Mouse (Mus musculus) right cerebral cortex, postnatal 4 days (tissue): ENCODE data around the gene Dennd2c.
"Not testable (repeated sequence)": the region's sequence is repeated elsewhere in the genome, so short reads cannot be mapped to it uniquely, and the experiment has no call there.

Experiments
- DNase-seq: peaks from one replicate; pipeline ENCODE4 v3.0.0-alpha.2; 2022

Gene Dennd2c

DNA sequence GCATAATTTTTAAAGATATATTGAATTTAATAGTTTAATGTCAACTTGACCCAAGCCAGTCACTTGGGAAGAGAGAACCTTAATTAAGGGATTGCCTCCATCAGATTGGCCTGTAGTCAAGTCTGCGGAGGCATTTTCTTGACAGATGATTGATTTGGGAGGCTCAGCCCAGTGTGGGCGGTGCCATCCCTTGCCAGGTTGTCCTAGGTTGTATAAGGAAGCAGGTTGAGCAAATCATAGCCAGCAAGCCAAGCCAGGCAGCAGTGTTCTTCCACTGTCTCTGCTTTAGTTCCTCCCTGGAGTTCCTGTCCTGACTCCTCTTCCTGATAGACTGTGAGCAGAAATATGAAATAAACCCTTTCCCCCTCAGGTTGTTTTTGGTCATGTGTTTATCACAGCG, 21.2 kb downstream of the Dennd2c start:
- DNase-seq = no peak

DNA sequence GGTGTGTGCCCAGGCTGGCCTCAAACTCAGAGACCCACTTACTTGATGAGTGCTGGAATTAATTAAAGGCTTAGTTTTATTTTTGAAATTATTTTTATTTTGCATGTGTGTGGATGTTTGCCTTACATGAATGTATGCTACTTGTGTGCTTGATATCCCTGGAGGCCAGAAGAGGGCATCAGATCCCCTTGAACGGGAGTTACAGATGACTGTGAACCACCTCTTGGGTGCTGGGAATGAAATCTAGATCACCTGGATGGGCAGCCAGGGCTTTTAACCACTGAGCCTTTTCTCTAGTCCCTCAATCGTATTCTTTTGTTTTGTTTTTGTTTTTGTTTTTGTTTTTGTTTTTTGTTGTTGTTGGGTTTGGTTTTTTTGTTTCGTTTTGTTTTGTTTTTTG, 23.7 kb downstream of the Dennd2c start:
- no peak for DNase-seq

DNA sequence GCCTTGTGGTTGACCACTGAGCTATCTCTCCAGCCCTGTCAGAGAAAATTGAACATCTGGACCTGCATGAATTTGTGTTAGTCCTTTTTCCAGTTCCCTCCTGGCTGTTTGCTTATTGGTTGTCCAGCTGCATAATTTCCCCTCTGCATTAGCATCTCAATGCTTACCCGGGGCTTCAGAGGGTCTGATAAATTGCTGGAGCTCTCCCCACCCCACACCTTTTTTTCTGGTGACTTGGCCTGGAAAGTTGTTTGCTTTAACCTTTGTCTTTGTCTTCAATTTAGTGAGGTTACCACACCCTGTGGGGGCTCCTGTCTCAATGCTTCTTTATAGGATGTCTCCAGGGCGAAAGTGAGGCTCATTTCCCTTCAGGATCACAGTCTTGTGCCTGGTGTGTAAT, 24.8 kb downstream of the Dennd2c start:
- no peak for DNase-seq

DNA sequence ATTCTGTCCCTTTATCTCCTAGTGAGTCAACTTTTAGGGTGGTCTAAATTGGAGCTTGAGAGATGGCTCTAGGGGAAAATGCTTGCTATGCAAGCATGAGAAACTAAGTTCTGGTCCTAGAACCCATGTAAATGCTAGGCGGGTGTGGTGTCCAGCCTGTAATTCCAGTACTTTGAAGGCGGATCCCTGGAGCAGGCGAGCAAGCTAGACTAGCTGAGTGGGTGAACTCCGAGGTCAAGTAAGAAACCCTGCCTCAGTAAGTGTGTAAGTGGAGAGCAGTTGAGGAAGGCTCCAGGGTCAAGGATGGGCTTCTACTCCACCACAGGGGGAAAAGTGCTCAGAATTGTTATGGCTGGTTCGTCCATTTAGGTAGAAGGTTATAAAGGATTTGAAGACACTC, 25.3 kb downstream of the Dennd2c start:
- DNase-seq = no peak

DNA sequence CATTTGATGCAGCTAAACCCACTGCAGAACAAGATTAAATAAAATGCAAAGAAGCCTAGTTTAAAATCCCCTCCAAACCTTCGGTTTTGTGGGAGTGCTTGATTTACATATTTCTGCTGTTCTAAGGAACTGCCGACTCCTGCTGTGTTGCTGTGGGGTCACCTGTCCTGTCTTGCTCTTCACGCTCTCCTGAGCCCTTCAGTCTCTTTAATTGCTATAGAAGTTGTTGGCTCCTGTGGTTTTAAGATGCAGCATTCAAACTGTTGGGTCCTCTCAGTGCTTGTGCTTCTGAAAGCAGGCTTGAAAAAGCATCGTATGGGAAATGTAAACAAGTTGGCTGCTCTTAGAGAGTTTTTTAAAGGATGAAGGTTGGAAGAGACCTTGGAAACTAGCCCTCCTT, 25.8 kb downstream of the Dennd2c start:
- DNase-seq = no peak

DNA sequence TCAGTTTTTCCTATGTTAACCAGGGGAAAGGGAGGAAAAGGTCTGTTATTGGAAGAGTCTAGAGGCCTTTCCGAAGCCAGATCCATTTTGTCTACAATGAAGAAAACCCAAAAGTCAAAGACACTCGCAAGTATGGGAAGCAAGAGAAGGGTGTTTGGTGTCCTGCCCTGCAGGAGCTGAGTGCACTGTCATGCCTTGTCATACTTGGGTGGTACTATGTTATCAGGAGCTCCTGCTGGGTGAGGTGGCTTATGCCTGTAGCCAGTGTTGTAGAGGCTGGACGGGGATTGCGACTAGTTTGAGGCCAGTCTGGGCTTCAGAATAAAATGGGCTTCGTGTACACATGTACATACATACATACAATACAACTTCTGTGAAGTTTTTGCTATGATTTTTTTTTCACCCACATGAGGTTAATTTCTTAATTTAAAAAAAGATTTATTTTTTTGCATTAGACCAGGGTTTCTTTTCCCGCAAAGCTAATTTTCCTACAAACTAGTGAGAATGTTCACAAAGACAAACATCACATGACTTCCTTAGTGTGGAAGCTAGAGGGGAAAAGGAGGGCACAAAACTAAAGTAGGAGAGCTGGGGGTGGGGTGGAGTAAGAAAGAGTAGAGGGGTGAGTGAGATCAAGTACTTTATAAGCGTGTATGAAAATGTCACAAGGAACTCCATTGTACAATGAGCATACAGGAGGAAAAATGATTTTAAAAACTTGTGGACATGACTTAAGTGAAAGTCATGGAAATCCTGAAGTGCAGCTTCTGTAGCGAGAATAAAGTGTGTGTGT, 27.2 kb downstream of the Dennd2c start:
- DNase-seq = no peak

DNA sequence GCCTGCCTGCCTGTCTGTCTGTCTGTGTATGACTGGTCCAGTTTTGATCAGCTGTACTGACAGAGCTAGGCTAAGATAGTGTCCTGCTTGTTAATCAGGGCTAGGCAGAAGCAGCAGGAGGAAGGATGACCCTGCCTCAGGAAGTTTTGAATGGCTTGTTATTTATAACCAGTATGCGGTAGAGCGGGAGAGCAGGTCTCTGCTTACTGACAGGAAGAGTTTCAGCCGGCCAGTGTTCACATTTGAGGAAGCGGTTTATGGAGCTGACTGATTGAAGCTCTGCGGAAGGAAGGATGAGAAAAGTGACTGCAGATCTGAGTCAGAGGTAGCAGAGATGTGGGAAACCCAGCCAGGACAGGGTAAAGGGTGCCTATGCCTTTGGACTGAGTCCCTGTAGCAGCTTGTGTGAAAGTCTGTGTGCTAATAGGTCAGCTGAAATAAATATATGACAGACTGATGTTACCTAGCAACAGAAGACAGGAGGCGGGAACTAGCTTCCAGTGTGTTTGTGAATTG, 27.9 kb downstream of the Dennd2c start:
- no peak for DNase-seq

DNA sequence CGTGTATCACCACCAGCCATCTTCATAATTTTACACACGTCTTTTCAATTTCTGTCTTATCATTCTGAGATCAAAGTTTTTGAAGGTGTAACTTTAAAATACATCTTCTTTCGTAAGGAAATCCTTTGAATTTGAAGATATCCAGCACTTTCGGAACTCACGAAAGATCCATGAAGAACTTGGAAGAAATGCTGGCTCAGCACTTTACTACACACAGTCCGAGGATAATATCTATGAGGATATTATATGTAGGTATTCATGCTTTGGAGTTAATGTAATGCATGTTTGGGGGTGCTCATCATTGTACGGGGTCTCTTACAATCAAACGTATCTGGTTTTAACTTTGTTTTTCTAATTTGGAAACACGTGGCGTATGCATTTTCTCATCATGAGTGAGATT, 30.7 kb downstream of the Dennd2c start:
- DNase-seq = no peak

DNA sequence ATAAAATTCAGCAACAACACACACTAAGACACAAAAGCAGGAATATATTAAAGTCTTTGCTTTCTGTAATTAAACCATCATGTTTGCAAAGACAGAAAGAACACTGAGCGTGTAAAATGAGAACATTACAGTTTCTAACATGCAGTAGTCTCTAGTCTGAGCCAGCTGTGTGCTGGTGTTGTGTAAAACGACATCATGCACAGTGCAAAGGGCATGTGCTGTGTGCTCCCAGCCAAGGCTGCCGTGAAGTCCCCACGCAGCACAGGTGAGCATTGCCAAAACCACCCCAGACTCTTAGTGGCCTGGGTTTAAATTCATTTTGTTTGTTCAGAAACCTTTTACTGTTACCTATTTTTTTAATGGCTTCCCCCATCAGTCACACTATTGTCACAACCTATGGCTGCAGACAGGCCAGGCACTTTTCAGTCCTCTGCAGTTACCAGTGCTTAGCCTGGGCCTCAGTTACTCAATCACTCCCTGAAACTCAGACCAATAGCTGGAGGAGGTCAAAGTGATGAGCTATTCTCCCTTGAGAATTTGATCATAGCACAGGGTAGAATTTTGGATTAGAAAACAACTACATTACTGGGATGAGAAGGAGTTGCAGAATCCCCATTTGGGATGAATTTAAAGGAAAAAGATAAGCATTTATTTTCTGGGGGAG, 34.1 kb downstream of the Dennd2c start:
- DNase-seq = no peak

DNA sequence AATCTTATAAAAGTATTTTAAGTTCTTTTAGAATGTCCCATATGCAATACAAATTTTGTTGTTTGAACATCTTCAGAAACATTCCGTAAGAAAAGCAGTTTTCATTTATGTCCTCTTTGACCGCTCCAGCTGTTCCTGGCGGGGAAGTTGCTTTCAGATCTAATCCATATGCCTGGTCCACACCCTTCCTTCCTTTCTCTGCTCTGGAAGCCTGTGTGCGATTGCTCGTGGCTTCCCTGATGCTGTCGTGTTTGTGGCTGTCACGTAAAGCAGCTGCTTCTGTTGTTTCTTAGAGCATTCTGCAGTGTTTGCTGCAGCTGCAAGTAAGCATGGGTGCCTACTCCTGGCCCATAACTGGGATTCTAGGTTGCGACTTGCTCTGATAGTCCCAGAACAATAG, 36.6 kb downstream of the Dennd2c start:
- DNase-seq = no peak

DNA sequence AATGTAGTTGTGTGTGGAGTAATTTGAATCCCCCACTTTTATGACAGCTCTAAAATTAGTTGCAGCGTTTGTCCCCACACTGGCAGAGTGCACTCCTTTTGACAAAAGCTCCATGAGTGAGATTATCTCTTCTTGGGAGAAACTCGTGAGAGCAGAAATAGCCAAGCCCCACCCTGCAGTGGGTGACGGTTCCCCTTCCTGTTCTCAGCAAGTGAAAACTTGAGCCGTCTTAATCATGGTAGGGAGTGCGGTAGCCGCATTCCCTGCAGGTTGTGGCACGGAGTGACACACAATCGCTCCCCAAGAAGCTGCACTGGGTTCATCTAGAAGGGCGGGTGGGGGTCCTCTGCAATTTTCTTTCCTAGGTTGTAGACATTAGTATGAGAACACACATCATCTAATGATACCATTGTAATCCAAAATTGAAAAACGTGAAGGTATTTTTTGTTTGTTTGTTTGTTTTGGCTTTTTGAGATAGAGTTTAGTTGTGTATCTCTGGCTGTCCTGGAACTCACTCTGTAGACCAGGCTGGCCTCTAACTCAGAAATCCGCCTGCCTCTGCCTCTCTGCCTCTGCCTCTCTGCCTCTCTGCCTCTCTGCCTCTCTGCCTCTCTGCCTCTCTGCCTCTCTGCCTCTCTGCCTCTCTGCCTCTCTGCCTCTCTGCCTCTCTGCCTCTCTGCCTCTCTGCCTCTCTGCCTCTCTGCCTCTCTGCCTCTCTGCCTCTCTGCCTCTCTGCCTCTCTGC, 37.9 kb downstream of the Dennd2c start:
- not testable (repeated sequence) for DNase-seq

DNA sequence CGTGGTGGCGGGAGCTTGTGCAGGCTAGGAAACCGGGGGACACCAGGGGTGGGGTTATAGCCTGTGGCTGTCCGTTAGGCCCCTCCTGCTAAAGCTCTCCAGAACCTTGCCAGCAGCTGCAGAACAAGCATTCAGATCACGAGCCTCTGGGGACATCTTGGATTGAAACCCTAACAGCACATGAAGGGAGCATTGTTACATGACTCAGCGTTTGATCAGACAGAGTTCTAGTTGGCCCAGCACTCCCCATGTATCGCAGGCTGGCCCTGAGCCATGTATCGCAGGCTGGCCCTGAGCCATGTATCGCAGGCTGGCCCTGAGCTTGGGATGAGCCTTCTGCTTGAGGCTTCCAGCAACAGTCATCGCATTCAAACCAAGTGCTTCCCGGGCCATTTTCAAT, 38.9 kb downstream of the Dennd2c start:
- DNase-seq = no peak

DNA sequence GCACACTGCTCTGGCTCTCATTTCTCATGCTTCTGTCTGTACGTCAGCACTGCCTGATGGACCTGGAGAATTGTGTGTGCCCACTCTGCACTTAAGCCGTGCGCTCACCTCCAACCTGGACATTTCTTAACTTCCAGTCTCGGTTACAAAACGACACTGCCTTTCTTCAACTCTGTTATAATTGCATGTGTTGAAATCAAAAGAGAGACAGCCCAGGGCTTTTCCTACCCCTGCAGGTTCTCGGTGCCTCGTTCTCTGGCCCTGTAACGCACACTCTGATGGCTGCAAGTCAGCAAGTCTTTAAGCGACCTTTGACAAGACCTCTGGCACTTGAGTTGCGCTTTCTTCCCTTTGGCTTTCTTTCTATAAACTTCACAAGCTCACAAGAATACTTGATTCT, 40.0 kb downstream of the Dennd2c start:
- DNase-seq = no peak

DNA sequence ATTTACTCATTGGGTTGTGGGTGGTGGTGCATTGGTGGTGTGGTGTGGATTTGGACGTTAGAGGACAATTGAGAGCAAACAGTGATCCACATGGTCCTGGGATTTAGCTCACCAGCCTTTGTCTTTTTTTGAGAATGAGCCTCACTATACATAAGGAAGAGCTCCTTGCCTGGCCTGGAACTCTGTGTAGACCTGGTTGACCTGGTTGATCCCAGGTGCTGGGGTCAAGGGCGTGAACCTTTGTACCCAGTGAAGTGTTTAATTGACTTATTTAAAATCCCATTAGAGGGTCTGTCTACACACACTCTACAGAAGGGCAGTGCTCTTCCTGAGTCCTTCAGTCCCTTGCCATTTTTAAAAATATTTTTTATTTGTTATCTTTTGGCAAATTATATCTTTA, 42.9 kb downstream of the Dennd2c start:
- DNase-seq = no peak

DNA sequence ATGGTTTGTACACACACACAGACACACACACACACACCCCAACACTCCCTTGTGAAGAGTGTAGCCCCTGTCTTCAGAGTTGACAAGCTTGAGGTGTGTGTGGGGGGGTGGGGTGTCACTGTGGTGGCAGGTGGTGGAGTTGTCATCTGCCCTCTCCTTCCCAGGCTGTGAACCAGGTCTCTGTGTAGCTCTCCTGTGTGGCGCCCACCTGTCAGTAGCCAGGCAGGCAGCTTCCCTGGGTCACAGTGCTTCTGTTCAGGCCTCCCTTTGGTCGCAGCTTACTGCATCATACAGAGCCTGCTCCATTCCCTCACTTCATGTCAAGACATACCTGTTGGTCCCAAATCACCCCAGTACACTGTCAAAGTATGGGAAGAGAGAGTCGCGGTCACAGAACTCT, 43.4 kb downstream of the Dennd2c start:
- DNase-seq = no peak

DNA sequence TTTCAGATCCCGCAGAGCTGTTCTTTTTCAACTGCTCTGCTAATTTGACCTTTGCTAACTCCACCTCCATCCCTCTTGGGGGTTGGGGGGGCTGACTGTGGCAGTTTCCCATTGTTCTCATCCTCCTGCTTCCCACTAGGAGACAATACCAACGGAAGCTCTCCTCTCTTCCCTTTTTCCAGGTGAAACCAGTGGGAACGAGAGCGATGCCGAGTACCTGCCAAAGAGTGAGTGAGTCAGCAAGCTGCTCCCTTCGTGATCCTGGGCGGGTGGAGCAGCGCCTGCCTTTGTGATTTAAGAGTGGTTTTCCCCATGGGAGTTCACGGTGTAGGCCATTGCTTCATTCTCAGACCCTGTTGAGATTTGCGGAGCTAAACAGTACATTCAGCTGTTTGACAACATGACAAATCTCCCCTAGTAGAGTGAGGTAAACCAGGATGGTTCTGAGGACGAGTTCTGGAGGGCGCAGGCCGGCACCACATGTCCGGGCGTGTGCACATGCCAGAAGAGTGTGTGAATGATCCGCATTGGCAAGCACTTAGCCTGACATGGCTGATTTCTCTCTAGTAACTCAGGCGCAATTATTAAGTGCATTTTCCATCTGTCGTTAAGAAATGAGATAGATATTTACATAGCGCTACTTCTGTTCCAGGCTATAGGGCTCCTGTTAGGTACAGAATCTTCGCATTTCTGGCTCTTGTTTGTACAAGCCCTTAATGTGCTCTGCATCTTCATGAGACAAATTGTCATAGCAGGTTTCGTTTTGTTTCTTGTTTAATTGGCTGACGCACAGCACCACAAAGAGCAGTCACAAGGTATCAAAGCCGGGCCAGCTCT, 44.1 kb downstream of the Dennd2c start:
- DNase-seq = no peak

DNA sequence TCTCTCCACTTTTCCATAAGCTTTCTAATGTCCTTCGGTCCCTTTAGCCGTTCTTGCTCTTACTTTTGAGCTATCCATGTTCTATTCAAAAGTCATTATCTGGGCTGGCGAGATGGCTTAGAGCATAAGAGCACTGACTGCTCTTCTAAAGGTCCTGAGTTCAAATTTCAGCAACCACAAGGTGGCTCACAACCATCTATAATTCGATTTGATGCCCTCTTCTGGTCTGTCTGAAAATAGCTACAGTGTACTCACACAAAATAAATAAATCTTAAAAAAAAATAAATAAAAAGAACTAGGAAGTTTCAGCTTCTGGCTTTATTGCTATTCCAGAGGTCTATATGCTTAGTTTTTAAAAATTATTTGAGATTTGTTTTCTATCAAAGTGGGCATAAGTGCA, 45.4 kb downstream of the Dennd2c start:
- no peak for DNase-seq

DNA sequence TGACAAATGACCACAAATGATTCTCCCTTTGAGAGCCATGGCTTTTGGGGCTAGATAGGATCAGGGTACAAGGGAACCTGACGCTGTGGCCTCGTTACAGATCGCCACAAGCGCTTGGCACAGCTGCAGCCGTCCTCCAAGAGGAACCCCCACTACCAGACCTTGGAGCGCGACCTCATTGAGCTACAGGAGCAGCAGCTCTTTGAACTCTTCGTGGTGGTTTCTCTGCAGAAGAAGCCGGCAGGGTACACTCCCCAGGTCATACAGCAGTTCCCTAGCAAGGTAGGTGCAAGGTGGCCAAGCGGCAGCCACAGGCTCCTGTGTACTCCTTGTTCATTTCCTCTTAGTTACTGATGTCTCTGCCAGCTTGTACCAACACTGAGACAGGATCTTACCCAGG, 46.5 kb downstream of the Dennd2c start:
- no peak for DNase-seq

DNA sequence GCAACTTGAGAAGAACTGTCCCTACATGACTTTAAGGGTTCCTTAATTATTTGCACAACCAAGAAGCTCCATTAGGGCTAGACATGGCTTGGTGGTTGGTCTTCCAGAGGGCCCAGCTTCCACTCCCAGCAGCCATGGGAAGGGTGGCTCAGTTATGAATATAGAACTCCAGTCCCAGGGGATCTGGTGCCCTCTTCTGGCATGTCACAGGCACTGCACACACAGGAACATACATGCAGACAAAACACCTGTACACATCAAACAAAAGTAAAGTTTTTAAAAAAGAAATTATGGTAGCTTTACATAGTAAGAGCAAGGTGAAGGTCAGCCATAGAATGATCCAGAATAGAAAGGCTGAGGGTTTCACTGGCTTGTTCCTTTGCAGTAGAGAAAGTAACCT, 51.4 kb downstream of the Dennd2c start:
- peak; percentile 6 for DNase-seq

DNA sequence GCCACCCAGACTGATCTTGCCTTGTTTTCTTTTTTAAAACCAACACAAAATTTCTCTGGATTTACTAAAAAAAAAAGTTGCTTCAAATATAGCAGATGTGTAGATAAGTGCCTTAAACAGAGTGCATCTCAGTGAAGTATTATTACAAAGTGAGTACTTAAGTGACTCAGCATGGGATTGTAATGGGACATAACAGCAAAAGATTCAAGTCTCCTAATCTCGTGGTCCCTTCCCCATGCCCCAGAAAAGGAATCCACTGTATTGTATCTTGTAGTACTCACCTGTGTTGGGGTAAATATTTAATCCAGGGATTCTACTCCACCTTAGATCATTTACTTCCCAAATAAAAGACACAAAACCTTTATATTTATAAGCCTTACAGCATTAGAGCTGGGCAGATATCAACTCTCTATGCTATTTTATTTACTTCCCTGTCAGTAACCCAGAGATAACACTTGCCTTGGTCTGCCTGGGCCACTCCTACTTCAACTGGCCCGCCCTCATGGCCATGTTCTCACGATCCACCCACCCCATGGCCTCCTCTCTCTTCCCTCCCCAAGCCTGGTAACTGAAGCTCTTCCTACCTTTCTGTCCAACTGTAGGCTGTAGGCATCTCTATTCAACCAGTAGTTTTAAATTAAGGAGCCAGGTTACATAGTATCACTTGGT, 57.0 kb downstream of the Dennd2c start:
- DNase-seq = no peak

DNA sequence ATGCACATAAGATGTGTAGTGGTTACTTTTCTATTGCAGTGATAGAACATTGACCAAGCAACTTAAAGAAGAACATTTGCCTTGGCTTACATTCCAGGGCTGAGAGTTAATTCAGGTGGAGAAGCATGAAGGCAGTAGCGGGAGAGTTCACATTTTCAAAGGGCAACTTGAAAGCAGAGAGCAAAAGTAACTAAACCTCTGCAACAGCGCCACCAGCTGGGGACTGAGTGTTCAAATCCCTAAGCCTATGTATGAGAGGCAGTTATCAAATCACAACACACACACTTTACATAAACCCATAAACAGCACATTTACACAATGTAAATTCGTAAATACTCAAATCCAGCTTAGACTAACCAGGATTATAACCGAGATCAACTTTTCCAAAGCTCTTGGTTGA, 67.4 kb downstream of the Dennd2c start:
- DNase-seq = peak; percentile 92
